Mouse (Mus musculus) layer of hippocampus, adult 18-20 months (tissue): ENCODE measurements at regions not wholly inside any gene's neighbourhood (a gene's known extent, or its start where the extent isn't known, plus 50 kb on each side); places are given as distances from the start of the nearest gene placed in this dataset.

Experiments
- DNase-seq, 2 experiments: peaks; one replicate each; pipeline ENCODE4 v3.0.0; 2022; ENCODE audit warnings: low spot score in 2 of 2

GRCm38 (mm10) chr9:117967080-117967479, 73.2 kb upstream of the Azi2 start:
- DNase-seq, result no peak

- DNase-seq, result peak; percentile 11 to 63
These were observed 73.8 kb upstream of the Azi2 start for GRCm38 (mm10) chr9:117966326-117966989.

- no peak for DNase-seq
These were observed 77.9 kb upstream of the Azi2 start for GRCm38 (mm10) chr9:117962088-117963030.

- DNase-seq, result no peak
These were observed 80.5 kb upstream of the Azi2 start for GRCm38 (mm10) chr9:117959845-117960244.

- DNase-seq, result no peak
These were observed 83.1 kb upstream of the Azi2 start for GRCm38 (mm10) chr9:117957195-117957594.

- no peak for DNase-seq
These were observed 83.6 kb upstream of the Azi2 start for GRCm38 (mm10) chr9:117956691-117957090.

- no peak for DNase-seq
These were observed 112.8 kb upstream of the Azi2 start for GRCm38 (mm10) chr9:117927466-117927847.

- no peak for DNase-seq
These were observed 113.4 kb upstream of the Azi2 start for GRCm38 (mm10) chr9:117926700-117927465.

- no peak for DNase-seq
These were observed 117.3 kb upstream of the Azi2 start for GRCm38 (mm10) chr9:117922992-117923391.

- no peak for DNase-seq
These were observed 132.3 kb upstream of the Azi2 start for GRCm38 (mm10) chr9:117907895-117908424.

GRCm38 (mm10) chr9:117905045-117905747, 135.1 kb upstream of the Azi2 start:
- no peak for DNase-seq

GRCm38 (mm10) chr9:117904621-117905020, 135.7 kb upstream of the Azi2 start:
- no peak for DNase-seq

- DNase-seq, result peak in 1 of 2 experiments; percentile 11
These were observed 137.3 kb upstream of the Azi2 start for GRCm38 (mm10) chr9:117903025-117903424.

GRCm38 (mm10) chr9:117902239-117902939, 137.9 kb upstream of the Azi2 start:
- DNase-seq, result no peak

- no peak for DNase-seq
These were observed 139.7 kb upstream of the Azi2 start for GRCm38 (mm10) chr9:117900631-117901030.

- no peak for DNase-seq
These were observed 143.8 kb upstream of the Azi2 start for GRCm38 (mm10) chr9:117896517-117896916.

- no peak for DNase-seq
These were observed 147.7 kb upstream of the Azi2 start for GRCm38 (mm10) chr9:117892601-117893000.

GRCm38 (mm10) chr9:117873172-117873571, 167.1 kb upstream of the Azi2 start:
- DNase-seq, result no peak

- peak; percentile 5 to 17 for DNase-seq
These were observed 167.8 kb upstream of the Azi2 start for GRCm38 (mm10) chr9:117872387-117873081.

- DNase-seq, result no peak
These were observed 168.3 kb upstream of the Azi2 start for GRCm38 (mm10) chr9:117872021-117872386.
